Mouse (Mus musculus): ENCODE measurements at regions not wholly inside any gene's neighbourhood (a gene's known extent, or its start where the extent isn't known, plus 50 kb on each side); places are given as distances from the start of the nearest gene placed in this dataset.

GRCm38 (mm10) chr10:125725077-125725680 lies 240.8 kb upstream of the Lrig3 start:
- H3K27ac ChIP-seq (ENCODE audit: insufficient read depth, low read depth, low read length) = no peak overlapping the region
- H3K4me1 ChIP-seq (ENCODE audit: control insufficient read depth, insufficient read depth, insufficient read length, low read length) = no peaks in the 10 kb centered on the region; the same call in 1 of the 2 replicates
- 24% methylated on average over 18 of the region's 18 CpGs for WGBS
- no peak overlapping the region for H3K4me3 ChIP-seq (ENCODE audit: low read depth, low read length)
- TF ChIP-seq CTCF (IDR thresholded peaks at IDR 0.05; ENCODE audit: extremely low read depth, insufficient read length, insufficient replicate concordance, low read depth, low read length) = peak; percentile 66; the same call in 1 of the 2 replicates
- TF ChIP-seq POLR2A (IDR thresholded peaks at IDR 0.05; ENCODE audit: low read depth, low read length) = no peak
- no peaks in the 10 kb centered on the region for H3K36me3 ChIP-seq (ENCODE audit: control insufficient read depth, insufficient read depth, low read length)
- no peaks in the 10 kb centered on the region for H3K27me3 ChIP-seq (ENCODE audit: control insufficient read depth, insufficient read depth, low read length)

GRCm38 (mm10) chr10:125725681-125726139 lies 240.3 kb upstream of the Lrig3 start:
- WGBS = 44% methylated on average over 7 of the region's 7 CpGs
- H3K27ac ChIP-seq (ENCODE audit: insufficient read depth, low read depth, low read length) = no peak overlapping the region
- TF ChIP-seq POLR2A (IDR thresholded peaks at IDR 0.05; ENCODE audit: low read depth, low read length) (no peak), CTCF (IDR thresholded peaks at IDR 0.05; ENCODE audit: extremely low read depth, insufficient read length, insufficient replicate concordance, low read depth, low read length) (no peak)
- H3K4me1 ChIP-seq (ENCODE audit: control insufficient read depth, insufficient read depth, insufficient read length, low read length) = no peaks in the 10 kb centered on the region; the same call in 1 of the 2 replicates
- no peaks in the 10 kb centered on the region for H3K27me3 ChIP-seq (ENCODE audit: control insufficient read depth, insufficient read depth, low read length)
- no peak overlapping the region for H3K4me3 ChIP-seq (ENCODE audit: low read depth, low read length)
- no peaks in the 10 kb centered on the region for H3K36me3 ChIP-seq (ENCODE audit: control insufficient read depth, insufficient read depth, low read length)

- Histone ChIP-seq H3K27ac (ENCODE audit: insufficient read depth, low read depth, low read length) (no peak overlapping the region), H3K36me3 (ENCODE audit: control insufficient read depth, insufficient read depth, low read length) (no peaks in the 10 kb centered on the region), H3K27me3 (ENCODE audit: control insufficient read depth, insufficient read depth, low read length) (no peaks in the 10 kb centered on the region), H3K4me3 (ENCODE audit: low read depth, low read length) (no peak overlapping the region), H3K4me1 (ENCODE audit: control insufficient read depth, insufficient read depth, insufficient read length, low read length) (no peaks in the 10 kb centered on the region; the same call in 1 of the 2 replicates)
- WGBS = 64% methylated on average over 8 of the region's 8 CpGs
- no peak for TF ChIP-seq CTCF (IDR thresholded peaks at IDR 0.05; ENCODE audit: extremely low read depth, insufficient read length, insufficient replicate concordance, low read depth, low read length)
- TF ChIP-seq POLR2A (IDR thresholded peaks at IDR 0.05; ENCODE audit: low read depth, low read length) = no peak
Measured at GRCm38 (mm10) chr10:125726546-125726945, 239.4 kb upstream of the Lrig3 start.

- Histone ChIP-seq H3K36me3 (ENCODE audit: control insufficient read depth, insufficient read depth, low read length) (no peaks in the 10 kb centered on the region), H3K4me3 (ENCODE audit: low read depth, low read length) (no peak overlapping the region), H3K4me1 (ENCODE audit: control insufficient read depth, insufficient read depth, insufficient read length, low read length) (no peaks in the 10 kb centered on the region), H3K27ac (ENCODE audit: insufficient read depth, low read depth, low read length) (no peak overlapping the region), H3K27me3 (ENCODE audit: control insufficient read depth, insufficient read depth, low read length) (no peaks in the 10 kb centered on the region)
- WGBS = 90% methylated on average over 4 of the region's 4 CpGs
- TF ChIP-seq CTCF (IDR thresholded peaks at IDR 0.05; ENCODE audit: extremely low read depth, insufficient read length, insufficient replicate concordance, low read depth, low read length) = no peak
- no peak for TF ChIP-seq POLR2A (IDR thresholded peaks at IDR 0.05; ENCODE audit: low read depth, low read length)
Measured at GRCm38 (mm10) chr10:125735744-125736494, 230.0 kb upstream of the Lrig3 start.

- no peak overlapping the region for H3K4me3 ChIP-seq (ENCODE audit: low read depth, low read length)
- 70% methylated on average over 6 of the region's 6 CpGs for WGBS
- no peak for TF ChIP-seq CTCF (IDR thresholded peaks at IDR 0.05; ENCODE audit: extremely low read depth, insufficient read length, insufficient replicate concordance, low read depth, low read length)
- no peak for TF ChIP-seq POLR2A (IDR thresholded peaks at IDR 0.05; ENCODE audit: low read depth, low read length)
- H3K27ac ChIP-seq (ENCODE audit: insufficient read depth, low read depth, low read length) = no peak overlapping the region
- no peaks in the 10 kb centered on the region for H3K27me3 ChIP-seq (ENCODE audit: control insufficient read depth, insufficient read depth, low read length)
- no peaks in the 10 kb centered on the region for H3K36me3 ChIP-seq (ENCODE audit: control insufficient read depth, insufficient read depth, low read length)
- H3K4me1 ChIP-seq (ENCODE audit: control insufficient read depth, insufficient read depth, insufficient read length, low read length) = no peaks in the 10 kb centered on the region
Measured at GRCm38 (mm10) chr10:125743181-125743580, 222.8 kb upstream of the Lrig3 start.

- Histone ChIP-seq H3K4me1 (ENCODE audit: control insufficient read depth, insufficient read depth, insufficient read length, low read length) (no peaks in the 10 kb centered on the region), H3K36me3 (ENCODE audit: control insufficient read depth, insufficient read depth, low read length) (no peaks in the 10 kb centered on the region), H3K4me3 (ENCODE audit: low read depth, low read length) (no peak overlapping the region), H3K27me3 (ENCODE audit: control insufficient read depth, insufficient read depth, low read length) (no peaks in the 10 kb centered on the region), H3K27ac (ENCODE audit: insufficient read depth, low read depth, low read length) (no peak overlapping the region)
- 49% methylated on average over 6 of the region's 6 CpGs for WGBS
- no peak for TF ChIP-seq CTCF (IDR thresholded peaks at IDR 0.05; ENCODE audit: extremely low read depth, insufficient read length, insufficient replicate concordance, low read depth, low read length)
- no peak for TF ChIP-seq POLR2A (IDR thresholded peaks at IDR 0.05; ENCODE audit: low read depth, low read length)
Measured at GRCm38 (mm10) chr10:125749031-125749585, 216.9 kb upstream of the Lrig3 start.
